Mouse (Mus musculus) adrenal gland, adult 8-10 months (tissue): ENCODE results near the gene Sh3yl1. TPM values are rescaled to one million over a fixed set of nuclear protein-coding genes. Genes with fewer than 3 reads are reported as not detected.

ENCODE experiments used
- DNase-seq: peaks from one replicate; pipeline ENCODE4 v3.0.0; 2022
- total RNA-seq, 4 experiments: library from RNA; stranded (reverse); gene quantifications; 2 replicates each; pipeline ENCODE4 v1.2.4; 2022

Gene Sh3yl1
- total RNA-seq, 4 experiments from 2014 or later, result 3.1 to 4.1 (median 3.8) TPM

- no peak for DNase-seq
Observed at GRCm38 (mm10) chr12:30944197-30944596, 32.7 kb downstream of the Sh3yl1 start.

GRCm38 (mm10) chr12:30970700-30971099, 59.2 kb downstream of the Sh3yl1 start:
- DNase-seq, result no peak

- no peak for DNase-seq
Observed at GRCm38 (mm10) chr12:31003795-31004194, 92.3 kb downstream of the Sh3yl1 start.

GRCm38 (mm10) chr12:31005010-31005409, 93.5 kb downstream of the Sh3yl1 start:
- peak; percentile 23 for DNase-seq

GRCm38 (mm10) chr12:31008171-31008570, 96.7 kb downstream of the Sh3yl1 start:
- DNase-seq, result peak; percentile 14

Other genes with a start within 250 kb of the Sh3yl1 start
- gene Alkal2, start 27.3 kb upstream of the Sh3yl1 start, total RNA-seq, result under 1 TPM in 1 of 4 experiments, not detected in 3; 0.17 TPM
- gene Acp1, start 79 bp upstream of the Sh3yl1 start, total RNA-seq, result 10 to 100 TPM; 58.7 to 73.5 (median 59.3) TPM
- gene Fam110c, start 162.2 kb downstream of the Sh3yl1 start, total RNA-seq, result 1 to 10 TPM in 2 of 4 experiments, under 1 TPM in 2; 0.56 to 1.2 (median 0.86) TPM